Mouse (Mus musculus): ENCODE measurements around the gene Atp1a1. TPM values are rescaled to one million over a fixed set of nuclear protein-coding genes. Genes with fewer than 3 reads are reported as not detected.

The Atp1a1 gene
- polyA plus RNA-seq, 1 experiment, result 288 TPM

- DNase-seq, result no peak
- H3K27ac ChIP-seq (ENCODE audit: control insufficient read depth, insufficient read depth, low read length), result no peak overlapping the region
- peaks cover 20% of the 10 kb centered on the region for H3K4me1 ChIP-seq (replicated peaks; ENCODE audit: control insufficient read depth, insufficient read depth, low read length)
- H3K27me3 ChIP-seq (ENCODE audit: control insufficient read depth, insufficient read depth, low read length), result no peaks in the 10 kb centered on the region
- TF ChIP-seq CTCF (IDR thresholded peaks at IDR 0.05; ENCODE audit: borderline replicate concordance, control insufficient read depth, extremely low read depth, insufficient read depth, low read length, poor library complexity), result no peak
- TF ChIP-seq POLR2A (IDR thresholded peaks at IDR 0.05; ENCODE audit: control insufficient read depth, extremely low read depth, insufficient read depth, low read length, poor library complexity), result no peak
- WGBS, result 64% methylated on average over 10 of the region's 10 CpGs
- no peak overlapping the region for H3K4me3 ChIP-seq (ENCODE audit: control insufficient read depth, insufficient read depth, low read length)
- peaks cover 28% of the 10 kb centered on the region for H3K36me3 ChIP-seq (ENCODE audit: control insufficient read depth, insufficient read depth, low read length)
Observed at GRCm38 (mm10) chr3:101597317-101598096, 7.0 kb downstream of the Atp1a1 start.

- Histone ChIP-seq H3K36me3 (ENCODE audit: control insufficient read depth, insufficient read depth, low read length) (peaks cover 36% of the 10 kb centered on the region), H3K4me3 (ENCODE audit: control insufficient read depth, insufficient read depth, low read length) (no peak overlapping the region), H3K27ac (ENCODE audit: control insufficient read depth, insufficient read depth, low read length) (no peak overlapping the region), H3K27me3 (ENCODE audit: control insufficient read depth, insufficient read depth, low read length) (no peaks in the 10 kb centered on the region), H3K4me1 (replicated peaks; ENCODE audit: control insufficient read depth, insufficient read depth, low read length) (peaks cover 19% of the 10 kb centered on the region)
- WGBS, result 84% methylated on average over 8 of the region's 8 CpGs
- TF ChIP-seq CTCF (IDR thresholded peaks at IDR 0.05; ENCODE audit: borderline replicate concordance, control insufficient read depth, extremely low read depth, insufficient read depth, low read length, poor library complexity) (no peak), POLR2A (IDR thresholded peaks at IDR 0.05; ENCODE audit: control insufficient read depth, extremely low read depth, insufficient read depth, low read length, poor library complexity) (no peak)
- DNase-seq, result no peak
Observed at GRCm38 (mm10) chr3:101596686-101597085, 7.8 kb downstream of the Atp1a1 start.

DNA sequence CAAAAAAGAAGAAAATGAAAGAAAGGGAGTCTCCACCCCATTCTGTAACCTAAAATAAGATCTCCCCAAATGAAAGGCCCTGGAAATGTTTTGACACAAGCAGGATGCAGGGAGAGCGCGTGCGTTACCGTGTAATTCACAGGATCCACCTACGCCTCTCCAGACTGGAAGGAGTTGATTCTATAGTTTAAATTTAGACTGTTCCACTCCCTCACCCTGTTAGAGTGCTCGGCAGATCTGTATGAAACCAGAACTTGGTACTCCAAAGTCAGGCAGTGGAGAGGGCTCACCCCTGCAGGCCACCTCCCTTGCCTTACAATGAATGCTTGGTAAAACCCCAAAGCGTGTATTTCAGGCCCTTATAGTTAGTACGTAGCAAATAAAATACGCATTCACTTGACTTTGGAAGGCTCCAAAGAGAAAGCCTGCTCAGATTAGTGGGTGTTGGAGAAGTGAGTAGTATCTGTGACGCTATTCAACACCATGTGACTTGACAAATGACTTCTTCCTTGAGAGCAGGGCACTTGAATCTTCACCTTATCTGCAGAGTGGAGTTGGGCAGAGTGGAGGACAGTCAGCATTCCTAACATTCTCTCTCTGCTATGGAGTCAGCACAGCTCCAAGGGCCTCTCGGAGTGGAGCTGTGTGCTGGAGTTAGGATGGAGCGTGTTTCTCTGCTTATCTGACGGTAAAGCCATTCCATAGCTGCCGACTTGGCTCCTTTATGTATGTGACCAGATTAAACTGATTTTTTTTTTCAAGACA lies 8.4 kb downstream of the Atp1a1 start:
- Histone ChIP-seq H3K36me3 (ENCODE audit: control insufficient read depth, insufficient read depth, low read length) (peaks cover 42% of the 10 kb centered on the region), H3K27ac (ENCODE audit: control insufficient read depth, insufficient read depth, low read length) (no peak overlapping the region), H3K27me3 (ENCODE audit: control insufficient read depth, insufficient read depth, low read length) (no peaks in the 10 kb centered on the region), H3K4me3 (ENCODE audit: control insufficient read depth, insufficient read depth, low read length) (no peak overlapping the region), H3K4me1 (replicated peaks; ENCODE audit: control insufficient read depth, insufficient read depth, low read length) (peaks cover 16% of the 10 kb centered on the region)
- WGBS, result 93% methylated on average over 14 of the region's 14 CpGs
- DNase-seq, result no peak
- TF ChIP-seq POLR2A (IDR thresholded peaks at IDR 0.05; ENCODE audit: control insufficient read depth, extremely low read depth, insufficient read depth, low read length, poor library complexity) (no peak), CTCF (IDR thresholded peaks at IDR 0.05; ENCODE audit: borderline replicate concordance, control insufficient read depth, extremely low read depth, insufficient read depth, low read length, poor library complexity) (no peak)

DNA sequence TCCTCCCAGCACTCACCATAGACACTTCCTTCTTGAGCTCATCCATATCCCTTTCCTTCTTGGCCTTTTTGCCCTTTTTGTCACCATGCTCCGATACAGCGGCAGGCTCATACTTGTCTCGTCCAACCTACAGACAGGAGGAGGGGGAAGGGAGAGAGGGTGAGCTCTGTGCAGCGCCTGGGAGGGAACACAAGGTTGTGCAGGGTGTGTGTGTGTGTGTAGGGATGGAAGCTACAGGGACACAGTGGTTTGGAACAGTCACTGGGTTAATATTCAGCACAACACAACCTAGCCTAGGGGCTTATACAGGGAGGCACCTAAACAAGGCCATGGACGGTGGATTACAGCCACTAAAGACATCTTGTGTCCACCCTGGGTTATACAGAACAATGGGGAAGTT lies 9.5 kb downstream of the Atp1a1 start:
- no peak for DNase-seq
- Histone ChIP-seq H3K27ac (ENCODE audit: control insufficient read depth, insufficient read depth, low read length) (no peak overlapping the region), H3K27me3 (ENCODE audit: control insufficient read depth, insufficient read depth, low read length) (no peaks in the 10 kb centered on the region), H3K4me1 (replicated peaks; ENCODE audit: control insufficient read depth, insufficient read depth, low read length) (peaks cover 14% of the 10 kb centered on the region), H3K4me3 (ENCODE audit: control insufficient read depth, insufficient read depth, low read length) (no peak overlapping the region), H3K36me3 (ENCODE audit: control insufficient read depth, insufficient read depth, low read length) (peaks cover 53% of the 10 kb centered on the region)
- 99% methylated on average over 5 of the region's 5 CpGs for WGBS
- no peak for TF ChIP-seq POLR2A (IDR thresholded peaks at IDR 0.05; ENCODE audit: control insufficient read depth, extremely low read depth, insufficient read depth, low read length, poor library complexity)
- no peak for TF ChIP-seq CTCF (IDR thresholded peaks at IDR 0.05; ENCODE audit: borderline replicate concordance, control insufficient read depth, extremely low read depth, insufficient read depth, low read length, poor library complexity)

- no peak overlapping the region for H3K27ac ChIP-seq (ENCODE audit: control insufficient read depth, insufficient read depth, low read length)
- H3K27me3 ChIP-seq (ENCODE audit: control insufficient read depth, insufficient read depth, low read length), result no peaks in the 10 kb centered on the region
- 94% methylated on average over 7 of the region's 7 CpGs for WGBS
- H3K36me3 ChIP-seq (ENCODE audit: control insufficient read depth, insufficient read depth, low read length), result peaks cover 70% of the 10 kb centered on the region
- TF ChIP-seq CTCF (IDR thresholded peaks at IDR 0.05; ENCODE audit: borderline replicate concordance, control insufficient read depth, extremely low read depth, insufficient read depth, low read length, poor library complexity) (no peak), POLR2A (IDR thresholded peaks at IDR 0.05; ENCODE audit: control insufficient read depth, extremely low read depth, insufficient read depth, low read length, poor library complexity) (no peak)
- no peak for DNase-seq
- no peak overlapping the region for H3K4me3 ChIP-seq (ENCODE audit: control insufficient read depth, insufficient read depth, low read length)
- peaks cover 3% of the 10 kb centered on the region; the same call in 1 of the 2 replicates for H3K4me1 ChIP-seq (replicated peaks; ENCODE audit: control insufficient read depth, insufficient read depth, low read length)
Observed at GRCm38 (mm10) chr3:101593266-101593651, 11.2 kb downstream of the Atp1a1 start.

DNA sequence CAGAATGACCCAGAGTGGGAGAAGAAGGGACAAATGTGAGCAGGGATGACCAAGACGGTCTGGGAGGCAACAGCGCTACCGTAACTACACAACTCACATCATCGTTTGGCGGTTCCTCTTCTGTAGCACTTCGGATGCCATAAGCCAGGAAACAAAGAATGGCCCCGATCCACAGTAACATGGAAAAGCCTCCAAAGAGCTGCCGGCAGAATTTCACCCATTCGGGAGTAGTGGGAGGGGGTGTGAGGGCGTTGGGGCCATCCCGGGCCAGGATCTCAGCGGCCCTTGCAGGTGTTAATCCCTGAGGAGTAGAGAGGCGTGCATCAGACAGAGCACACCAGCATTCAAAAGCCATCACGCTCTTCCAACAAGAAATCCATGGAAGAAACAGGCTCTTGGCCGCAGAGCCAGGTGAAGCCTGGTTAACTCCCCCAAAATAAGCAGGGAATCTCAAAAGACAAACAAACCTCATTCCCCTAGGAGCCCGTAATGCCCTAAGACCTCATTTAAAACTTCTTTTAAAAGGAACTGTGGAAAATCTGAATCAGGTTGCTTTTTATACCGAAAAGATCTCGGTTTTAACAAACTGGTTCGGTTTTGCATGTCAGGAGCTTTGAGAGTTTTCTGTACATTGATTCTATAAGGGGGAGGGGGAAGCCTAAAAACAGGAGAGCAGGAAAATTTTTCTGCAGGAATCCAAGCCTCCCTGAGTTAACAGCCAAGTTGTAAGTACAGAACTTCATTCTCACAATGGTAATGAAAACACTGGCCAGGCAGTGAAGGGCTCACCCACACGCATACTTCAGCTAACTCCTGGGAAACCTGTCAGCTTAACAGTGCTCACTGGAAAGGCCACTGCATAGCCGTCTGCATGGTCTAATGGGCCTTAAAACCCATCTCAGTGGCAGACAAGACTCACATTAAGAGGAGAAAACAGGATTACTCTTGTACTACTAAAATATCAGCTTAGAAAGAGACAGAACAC lies 11.9 kb downstream of the Atp1a1 start:
- WGBS, result 97% methylated on average over 21 of the region's 21 CpGs
- no peak overlapping the region for H3K4me3 ChIP-seq (ENCODE audit: control insufficient read depth, insufficient read depth, low read length)
- no peaks in the 10 kb centered on the region for H3K4me1 ChIP-seq (replicated peaks; ENCODE audit: control insufficient read depth, insufficient read depth, low read length)
- no peak for DNase-seq
- peaks cover 77% of the 10 kb centered on the region for H3K36me3 ChIP-seq (ENCODE audit: control insufficient read depth, insufficient read depth, low read length)
- H3K27ac ChIP-seq (ENCODE audit: control insufficient read depth, insufficient read depth, low read length), result no peak overlapping the region
- TF ChIP-seq CTCF (IDR thresholded peaks at IDR 0.05; ENCODE audit: borderline replicate concordance, control insufficient read depth, extremely low read depth, insufficient read depth, low read length, poor library complexity) (no peak), POLR2A (IDR thresholded peaks at IDR 0.05; ENCODE audit: control insufficient read depth, extremely low read depth, insufficient read depth, low read length, poor library complexity) (no peak)
- H3K27me3 ChIP-seq (ENCODE audit: control insufficient read depth, insufficient read depth, low read length), result no peaks in the 10 kb centered on the region

All from thymus, adult 2 months (tissue).